Mouse (Mus musculus): ENCODE measurements around the gene Casp14.

DNA sequence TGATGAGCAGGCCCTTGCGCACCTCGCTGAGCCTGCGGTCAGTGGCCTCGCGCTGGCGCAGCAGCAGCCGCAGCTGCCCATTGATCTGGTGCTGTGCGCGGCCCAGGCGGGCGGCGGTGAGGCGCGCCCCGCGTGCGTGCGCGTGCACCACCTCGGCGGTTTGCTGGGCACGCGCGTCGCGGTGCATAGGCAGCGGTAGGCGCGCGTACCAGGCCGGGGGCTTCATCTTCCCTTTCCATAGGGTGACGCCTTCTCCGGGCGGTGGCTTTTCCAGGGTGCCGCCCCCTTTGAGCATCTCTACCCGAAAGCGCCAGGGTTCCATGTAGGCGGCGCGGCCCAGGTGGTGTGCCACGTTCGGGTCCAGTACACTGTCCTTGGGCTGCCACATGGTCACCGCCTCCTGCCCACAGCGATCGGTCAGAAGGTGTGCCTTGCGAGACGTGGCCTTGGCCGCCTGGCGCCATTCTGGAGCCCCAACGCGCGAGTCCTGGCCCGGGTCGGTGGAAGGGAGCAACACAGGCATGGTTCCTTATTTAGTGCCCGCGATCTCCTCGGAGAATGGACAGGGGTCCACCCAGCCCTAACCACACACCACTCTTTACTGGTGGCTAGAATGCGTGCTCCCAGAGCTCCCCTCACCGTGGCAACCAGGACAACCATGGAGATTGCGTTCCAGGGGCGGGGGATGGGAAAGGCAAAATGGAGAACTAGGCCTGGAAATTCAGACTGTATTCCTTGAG lies 34.5 kb upstream of the Casp14 start, which contains the start of gene Ccdc105:
- TF ChIP-seq CTCF (IDR thresholded peaks at IDR 0.05; ENCODE audit: control insufficient read depth, insufficient read depth, insufficient replicate concordance, low read depth, low read length) (no peak), POLR2A (IDR thresholded peaks at IDR 0.05; ENCODE audit: control insufficient read depth, low read depth, low read length) (peak; percentile 72)

Data from testis, adult 2 months (tissue).